Mouse (Mus musculus): ENCODE measurements around the gene Wdpcp. TPM values are rescaled to one million over a fixed set of nuclear protein-coding genes. Genes with fewer than 3 reads are reported as not detected.

Gene Wdpcp
- polyA plus RNA-seq, 1 experiment from 2014 or later: 10.7 TPM

GRCm38 (mm10) chr11:21729961-21730360, 157.9 kb downstream of the Wdpcp start:
- H3K4me2 ChIP-seq: no peak overlapping the region
- no peak overlapping the region for H3K9ac ChIP-seq
- H3K27me3 ChIP-seq (ENCODE audit: insufficient read depth, low read length): no peaks in the 10 kb centered on the region
- 52% methylated on average over 6 of the region's 6 CpGs for WGBS
- H3K27ac ChIP-seq (ENCODE audit: low read depth): no peak overlapping the region
- no peak overlapping the region for H3K4me3 ChIP-seq (ENCODE audit: low read depth, low read length)
- no peaks in the 10 kb centered on the region for H3K4me1 ChIP-seq (ENCODE audit: insufficient read depth)
- H3K36me3 ChIP-seq (ENCODE audit: insufficient read depth): no peaks in the 10 kb centered on the region
- ATAC-seq (ENCODE audit: insufficient read depth) (peak; percentile 58; the same call in 1 of the 2 replicates), DNase-seq (peak; percentile 79)
- H3K9me3 ChIP-seq (ENCODE audit: low read depth, low read length): no peaks in the 10 kb centered on the region
- no peak for TF ChIP-seq CTCF (IDR thresholded peaks at IDR 0.05; ENCODE audit: low read depth)

GRCm38 (mm10) chr11:21735272-21735671, 163.2 kb downstream of the Wdpcp start:
- Histone ChIP-seq H3K36me3 (ENCODE audit: insufficient read depth) (no peaks in the 10 kb centered on the region), H3K4me1 (ENCODE audit: insufficient read depth) (no peaks in the 10 kb centered on the region), H3K27ac (ENCODE audit: low read depth) (no peak overlapping the region), H3K27me3 (ENCODE audit: insufficient read depth, low read length) (no peaks in the 10 kb centered on the region), H3K4me3 (ENCODE audit: low read depth, low read length) (no peak overlapping the region), H3K9me3 (ENCODE audit: low read depth, low read length) (no peaks in the 10 kb centered on the region), H3K9ac (no peak overlapping the region), H3K4me2 (no peak overlapping the region)
- no peak for ATAC-seq (ENCODE audit: insufficient read depth)
- DNase-seq: no peak
- no peak for TF ChIP-seq CTCF (IDR thresholded peaks at IDR 0.05; ENCODE audit: low read depth)
- 76% methylated on average over 6 of the region's 6 CpGs for WGBS

GRCm38 (mm10) chr11:21749487-21749886, 177.5 kb downstream of the Wdpcp start:
- Histone ChIP-seq H3K36me3 (ENCODE audit: insufficient read depth) (no peaks in the 10 kb centered on the region), H3K27me3 (ENCODE audit: insufficient read depth, low read length) (no peaks in the 10 kb centered on the region), H3K4me3 (ENCODE audit: low read depth, low read length) (no peak overlapping the region), H3K4me2 (no peak overlapping the region), H3K9me3 (ENCODE audit: low read depth, low read length) (no peaks in the 10 kb centered on the region), H3K27ac (ENCODE audit: low read depth) (no peak overlapping the region), H3K4me1 (ENCODE audit: insufficient read depth) (no peaks in the 10 kb centered on the region), H3K9ac (no peak overlapping the region)
- no peak for DNase-seq
- ATAC-seq (ENCODE audit: insufficient read depth): no peak
- no peak for TF ChIP-seq CTCF (IDR thresholded peaks at IDR 0.05; ENCODE audit: low read depth)
- 76% methylated on average over 4 of the region's 4 CpGs for WGBS

GRCm38 (mm10) chr11:21763201-21763600, 191.2 kb downstream of the Wdpcp start:
- ATAC-seq (ENCODE audit: insufficient read depth): no peak
- H3K4me2 ChIP-seq: no peak overlapping the region
- no peak overlapping the region for H3K4me3 ChIP-seq (ENCODE audit: low read depth, low read length)
- H3K9me3 ChIP-seq (ENCODE audit: low read depth, low read length): no peaks in the 10 kb centered on the region
- H3K4me1 ChIP-seq (ENCODE audit: insufficient read depth): no peaks in the 10 kb centered on the region
- no peaks in the 10 kb centered on the region for H3K36me3 ChIP-seq (ENCODE audit: insufficient read depth)
- no peak for TF ChIP-seq CTCF (IDR thresholded peaks at IDR 0.05; ENCODE audit: low read depth)
- 86% methylated on average over 4 of the region's 4 CpGs for WGBS
- no peak overlapping the region for H3K27ac ChIP-seq (ENCODE audit: low read depth)
- no peak overlapping the region for H3K9ac ChIP-seq
- H3K27me3 ChIP-seq (ENCODE audit: insufficient read depth, low read length): no peaks in the 10 kb centered on the region
- DNase-seq: no peak

- ATAC-seq (ENCODE audit: insufficient read depth) (no peak), DNase-seq (no peak)
- H3K9me3 ChIP-seq (ENCODE audit: low read depth, low read length): no peaks in the 10 kb centered on the region
- no peaks in the 10 kb centered on the region for H3K36me3 ChIP-seq (ENCODE audit: insufficient read depth)
- no peak overlapping the region for H3K4me2 ChIP-seq
- H3K27ac ChIP-seq (ENCODE audit: low read depth): no peak overlapping the region
- no peak for TF ChIP-seq CTCF (IDR thresholded peaks at IDR 0.05; ENCODE audit: low read depth)
- WGBS: 83% methylated on average over 3 of the region's 3 CpGs
- H3K27me3 ChIP-seq (ENCODE audit: insufficient read depth, low read length): no peaks in the 10 kb centered on the region
- H3K4me3 ChIP-seq (ENCODE audit: low read depth, low read length): no peak overlapping the region
- no peak overlapping the region for H3K9ac ChIP-seq
- no peaks in the 10 kb centered on the region for H3K4me1 ChIP-seq (ENCODE audit: insufficient read depth)
Observed at GRCm38 (mm10) chr11:21788831-21789230, 216.8 kb downstream of the Wdpcp start.

- Histone ChIP-seq H3K36me3 (ENCODE audit: insufficient read depth) (no peaks in the 10 kb centered on the region), H3K4me3 (ENCODE audit: low read depth, low read length) (no peak overlapping the region), H3K9ac (no peak overlapping the region), H3K27me3 (ENCODE audit: insufficient read depth, low read length) (no peaks in the 10 kb centered on the region), H3K4me1 (ENCODE audit: insufficient read depth) (no peaks in the 10 kb centered on the region), H3K4me2 (no peak overlapping the region), H3K9me3 (ENCODE audit: low read depth, low read length) (no peaks in the 10 kb centered on the region), H3K27ac (ENCODE audit: low read depth) (no peak overlapping the region)
- ATAC-seq (ENCODE audit: insufficient read depth) (no peak), DNase-seq (no peak)
- 90% methylated on average over 3 of the region's 3 CpGs for WGBS
- TF ChIP-seq CTCF (IDR thresholded peaks at IDR 0.05; ENCODE audit: low read depth): no peak
Observed at GRCm38 (mm10) chr11:21824941-21825340, 252.9 kb downstream of the Wdpcp start.

- no peak overlapping the region for H3K27ac ChIP-seq (ENCODE audit: low read depth)
- H3K36me3 ChIP-seq (ENCODE audit: insufficient read depth): no peaks in the 10 kb centered on the region
- no peak overlapping the region for H3K4me2 ChIP-seq
- H3K9ac ChIP-seq: no peak overlapping the region
- H3K27me3 ChIP-seq (ENCODE audit: insufficient read depth, low read length): no peaks in the 10 kb centered on the region
- DNase-seq (no peak), ATAC-seq (ENCODE audit: insufficient read depth) (no peak)
- no peaks in the 10 kb centered on the region for H3K9me3 ChIP-seq (ENCODE audit: low read depth, low read length)
- TF ChIP-seq CTCF (IDR thresholded peaks at IDR 0.05; ENCODE audit: low read depth): no peak
- no peaks in the 10 kb centered on the region for H3K4me1 ChIP-seq (ENCODE audit: insufficient read depth)
- no peak overlapping the region for H3K4me3 ChIP-seq (ENCODE audit: low read depth, low read length)
- 80% methylated on average over 1 of the region's 1 CpGs for WGBS
Observed at GRCm38 (mm10) chr11:21826521-21826920, 254.5 kb downstream of the Wdpcp start.

- H3K4me1 ChIP-seq (ENCODE audit: insufficient read depth): no peaks in the 10 kb centered on the region
- ATAC-seq (ENCODE audit: insufficient read depth) (no peak), DNase-seq (no peak)
- H3K9me3 ChIP-seq (ENCODE audit: low read depth, low read length): no peaks in the 10 kb centered on the region
- H3K27me3 ChIP-seq (ENCODE audit: insufficient read depth, low read length): no peaks in the 10 kb centered on the region
- WGBS: 94% methylated on average over 2 of the region's 2 CpGs
- TF ChIP-seq CTCF (IDR thresholded peaks at IDR 0.05; ENCODE audit: low read depth): no peak
- H3K4me2 ChIP-seq: no peak overlapping the region
- no peak overlapping the region for H3K4me3 ChIP-seq (ENCODE audit: low read depth, low read length)
- no peak overlapping the region for H3K27ac ChIP-seq (ENCODE audit: low read depth)
- no peak overlapping the region for H3K9ac ChIP-seq
- H3K36me3 ChIP-seq (ENCODE audit: insufficient read depth): no peaks in the 10 kb centered on the region
Observed at GRCm38 (mm10) chr11:21847040-21847439, 275.0 kb downstream of the Wdpcp start.
